Mouse (Mus musculus) c-Kit-positive CD71-positive TER-119-negative erythroid progenitor cells, embryonic 14.5 days (primary cell): ENCODE data around the gene Spata33.
"Not testable (repeated sequence)": the region's sequence is repeated elsewhere in the genome, so short reads cannot be mapped to it uniquely, and the experiment has no call there.

Experiments used
- DNase-seq: peaks from one replicate; pipeline ENCODE4 v3.0.0-alpha.2; 2013; ENCODE audit warnings: low read depth

The Spata33 gene

DNA sequence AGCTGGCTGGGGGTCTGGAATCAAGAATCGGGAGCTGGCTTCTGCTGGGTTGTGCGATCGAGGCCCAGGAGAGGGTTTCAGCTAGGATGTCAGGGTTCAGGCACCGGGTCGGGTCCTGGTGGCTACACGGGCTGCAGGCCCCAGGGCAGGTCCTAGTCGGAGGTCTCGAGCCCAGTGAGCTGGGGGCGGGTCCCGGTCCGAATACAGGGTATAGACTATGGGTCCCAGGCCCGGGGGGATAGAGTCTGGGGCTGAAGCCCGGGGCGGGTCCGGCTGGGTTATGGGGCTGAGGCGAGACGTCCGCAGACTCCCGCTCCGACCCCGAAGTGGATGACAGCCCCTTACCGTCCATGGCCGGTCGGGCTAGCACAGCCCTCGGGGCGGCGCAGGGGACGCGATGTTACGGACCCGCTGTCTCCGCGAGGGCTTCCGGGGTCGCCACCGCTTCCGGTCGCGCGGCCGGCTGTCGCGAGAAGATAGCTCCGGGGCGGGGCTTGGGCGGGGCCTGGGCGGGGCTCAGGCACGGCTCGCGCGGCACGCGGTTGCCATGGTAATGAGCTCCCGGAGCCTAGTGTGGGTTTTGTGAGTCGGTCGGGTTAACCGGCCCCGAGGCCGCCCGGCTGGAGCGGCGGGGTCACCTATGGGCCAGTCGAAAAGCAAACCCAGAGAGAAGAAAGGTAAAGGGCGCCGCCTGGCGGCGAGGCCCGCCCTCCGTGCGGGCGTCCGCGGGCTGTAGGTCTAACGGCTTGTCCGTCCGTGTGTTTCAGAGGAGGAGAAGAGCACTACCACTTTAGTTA is at the start of gene Spata33, which contains the start of gene Chmp1a:
TSS of gene Spata33 (plus strand) at position 512 of the 797 bp plus-strand sequence.
TSS of gene Chmp1a (minus strand) at position 443 of the 797 bp plus-strand sequence.
- peak; percentile 78 for DNase-seq

DNA sequence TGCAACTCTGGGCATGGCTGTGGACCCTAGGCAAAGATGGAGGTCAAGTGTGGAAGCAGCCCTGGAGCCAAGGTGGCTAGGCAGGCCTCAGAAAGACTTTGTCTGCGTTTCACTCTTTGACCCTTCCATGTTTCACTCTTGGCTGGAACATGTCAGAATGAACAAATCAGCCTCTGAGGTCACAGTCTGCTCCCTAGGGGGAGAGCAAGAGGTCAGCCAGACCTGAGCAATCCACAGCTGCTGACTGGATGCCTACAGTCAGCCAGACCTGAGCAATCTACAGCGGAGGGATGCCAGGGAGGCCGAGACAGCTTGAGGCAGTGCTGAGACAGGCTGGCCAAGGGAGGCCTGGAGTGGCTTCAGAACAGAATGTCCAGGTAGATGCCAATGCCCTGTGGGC is 31.2 kb upstream of the Spata33 start:
- no peak for DNase-seq

DNA sequence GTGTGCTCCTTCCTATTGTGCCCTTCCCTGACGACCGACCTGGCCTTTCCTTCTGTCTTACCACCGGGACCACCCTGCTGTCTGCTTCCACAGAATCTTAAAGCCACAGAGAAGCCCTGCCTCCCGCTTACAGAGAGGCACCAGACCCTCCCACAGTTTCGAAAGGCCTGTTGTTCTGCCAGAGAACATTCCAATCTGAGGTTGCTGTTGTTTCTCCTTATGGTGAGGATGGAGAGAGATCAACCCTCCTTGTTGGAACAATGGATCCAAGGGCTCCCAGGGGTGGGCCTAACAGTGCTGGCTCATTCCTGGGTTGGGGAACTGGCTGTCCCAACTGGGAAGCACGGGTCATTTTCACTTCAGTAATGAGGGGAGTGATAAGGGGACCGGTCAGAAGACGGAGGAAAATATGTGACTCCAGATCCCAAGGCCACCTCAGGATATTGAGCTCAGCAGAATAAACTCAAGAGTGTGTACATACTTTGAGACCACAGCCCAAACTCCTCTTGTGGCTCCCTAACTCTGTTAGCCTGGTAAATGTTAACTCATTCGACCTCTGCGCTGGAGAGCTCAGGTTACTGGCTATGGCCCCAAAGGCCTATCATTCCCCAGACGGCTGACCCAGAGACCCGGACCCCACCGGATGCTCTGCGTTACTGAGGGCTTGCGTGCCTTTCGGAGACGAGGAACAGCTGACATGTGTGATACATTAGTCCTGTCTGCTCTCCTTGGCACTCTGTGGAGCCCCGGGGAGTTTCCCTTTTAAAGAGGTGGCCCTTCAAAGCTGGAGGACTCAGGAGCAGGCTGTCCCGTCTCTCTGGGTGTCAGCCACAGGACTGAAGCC is 26.8 kb upstream of the Spata33 start, which contains the start of gene Dpep1:
TSS of gene Dpep1 (plus strand) at position 677 of the 844 bp plus-strand sequence.
- no peak for DNase-seq

DNA sequence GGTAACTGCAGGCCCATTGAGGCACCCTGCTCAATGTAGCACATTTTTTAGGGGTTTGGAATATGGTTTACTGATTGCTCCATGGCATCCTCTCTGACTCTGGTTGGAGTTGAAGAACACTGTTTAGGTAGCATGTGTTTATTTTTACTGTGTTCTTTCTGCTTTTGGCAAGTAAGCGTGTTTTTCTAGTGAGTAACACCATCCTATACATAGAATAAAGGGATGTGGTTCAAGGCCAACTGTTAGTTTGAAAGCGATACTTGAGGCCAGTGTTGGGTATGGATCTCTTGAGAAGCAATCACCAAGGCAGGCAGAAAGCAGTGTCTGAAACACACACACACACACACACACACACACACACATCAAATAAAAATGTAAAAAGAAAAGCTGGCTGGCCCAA is 24.6 kb upstream of the Spata33 start:
- no peak for DNase-seq

DNA sequence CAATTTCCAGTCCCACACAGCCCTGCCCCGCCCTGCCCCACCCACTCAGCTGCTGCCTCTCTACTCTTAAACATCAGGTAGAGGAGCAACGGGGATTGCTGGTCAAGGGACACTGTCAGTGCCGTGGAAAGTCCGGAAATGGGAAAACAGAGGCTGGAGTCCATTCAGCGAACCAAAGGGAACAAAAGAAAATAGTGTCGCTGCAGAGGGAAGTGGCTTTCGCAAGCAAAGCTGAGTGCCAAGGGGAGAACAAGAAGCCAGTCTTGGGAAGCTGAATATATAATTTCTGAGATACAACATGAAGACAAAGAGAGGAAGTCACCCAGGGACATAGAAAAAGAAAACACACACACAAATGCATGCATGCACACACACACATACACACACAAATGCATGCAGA is 23.8 kb upstream of the Spata33 start:
- no peak for DNase-seq

DNA sequence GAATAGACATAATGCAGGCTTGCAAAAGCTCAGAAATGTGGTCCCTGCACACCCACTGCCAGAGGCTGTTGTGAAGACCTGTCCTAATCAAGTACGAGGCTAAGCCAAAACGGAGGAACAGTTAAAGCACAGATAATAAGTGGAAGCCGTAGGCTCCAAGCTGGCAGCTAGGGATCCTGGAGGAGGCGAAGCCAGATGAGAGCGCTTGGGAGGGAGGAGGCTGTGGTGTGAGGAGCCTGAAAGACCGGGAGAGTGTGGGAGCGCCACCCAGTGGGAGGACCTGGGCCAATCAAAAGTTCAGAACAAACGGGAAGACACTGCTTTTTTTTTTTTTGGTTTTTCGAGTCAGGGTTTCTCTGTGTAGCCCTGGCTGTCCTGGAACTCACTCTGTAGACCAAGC is 22.0 kb upstream of the Spata33 start:
- DNase-seq: peak; percentile 73

DNA sequence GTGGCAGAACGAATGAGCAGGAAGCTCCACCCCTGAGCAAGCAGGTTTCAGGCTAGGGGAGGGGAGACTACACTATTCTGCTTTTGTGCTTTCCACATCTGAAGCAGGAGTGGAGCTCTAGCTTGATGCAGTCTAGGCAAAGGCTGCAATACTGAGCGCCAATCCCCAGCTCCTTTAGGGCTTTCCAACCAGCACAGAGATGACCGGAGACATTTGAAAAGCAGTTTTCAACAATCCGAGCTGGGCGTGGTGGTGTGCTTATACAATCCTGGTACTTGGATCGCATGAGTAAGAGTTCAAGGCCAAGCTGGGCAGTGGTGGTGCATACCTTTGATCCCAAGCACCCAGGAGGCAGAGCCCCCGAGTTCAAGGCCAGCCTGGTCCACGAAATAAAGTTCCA is 20.7 kb upstream of the Spata33 start:
- DNase-seq: no peak

DNA sequence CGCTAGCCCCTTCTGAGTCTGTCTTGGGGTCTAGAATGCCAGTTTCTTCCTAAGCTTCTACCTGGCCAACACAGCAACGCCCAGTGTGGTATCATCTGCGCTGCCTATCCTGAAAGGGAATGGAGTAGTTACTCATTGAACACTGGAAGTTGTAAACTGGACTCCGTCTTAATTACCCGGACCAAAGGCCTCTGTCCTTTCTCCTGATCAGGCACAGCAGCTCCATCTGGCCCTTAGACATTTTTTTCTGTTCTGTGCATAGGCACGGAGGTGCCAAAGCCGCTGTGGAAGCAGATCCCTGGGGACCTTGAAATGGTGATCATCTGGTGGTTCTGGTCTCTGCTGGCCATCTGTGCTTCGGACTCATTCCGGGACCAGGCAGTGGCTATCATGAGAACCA is 18.9 kb upstream of the Spata33 start:
- DNase-seq: no peak

DNA sequence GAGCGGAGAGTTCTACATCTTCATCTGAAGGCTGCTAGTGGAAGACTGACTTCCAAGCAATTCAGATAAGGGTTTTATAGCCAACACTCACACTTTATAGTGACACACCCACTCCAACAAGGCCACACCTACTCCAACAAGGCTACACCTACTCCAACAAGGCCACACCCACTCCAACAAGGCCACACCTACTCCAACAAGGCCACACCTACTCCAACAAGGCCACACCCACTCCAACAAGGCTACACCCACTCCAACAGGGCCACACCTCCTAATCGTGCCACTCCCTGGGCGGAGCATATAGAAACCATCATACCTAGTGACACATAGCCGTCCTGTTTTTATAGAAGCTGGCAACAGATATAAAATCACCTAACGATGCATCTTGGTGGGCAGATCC is 15.6 kb upstream of the Spata33 start:
- peak; percentile 61 for DNase-seq

DNA sequence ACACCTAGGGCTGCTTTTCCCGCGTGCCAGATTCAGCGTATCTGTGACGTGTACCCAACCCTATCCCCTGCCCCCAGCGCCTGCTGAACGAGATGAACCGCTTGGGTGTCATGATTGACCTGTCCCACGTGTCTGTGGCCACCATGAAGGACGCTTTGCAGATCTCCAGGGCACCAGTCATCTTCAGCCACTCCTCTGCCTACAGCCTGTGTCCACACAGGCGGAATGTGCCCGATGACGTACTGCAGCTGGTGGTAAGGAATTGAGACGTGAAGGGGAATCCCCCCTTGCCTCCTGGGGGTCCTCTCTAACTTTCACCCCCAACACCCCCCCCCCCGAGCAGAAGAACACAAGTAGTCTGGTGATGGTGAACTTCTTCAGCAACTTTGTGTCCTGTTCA is 12.8 kb upstream of the Spata33 start:
- no peak for DNase-seq

DNA sequence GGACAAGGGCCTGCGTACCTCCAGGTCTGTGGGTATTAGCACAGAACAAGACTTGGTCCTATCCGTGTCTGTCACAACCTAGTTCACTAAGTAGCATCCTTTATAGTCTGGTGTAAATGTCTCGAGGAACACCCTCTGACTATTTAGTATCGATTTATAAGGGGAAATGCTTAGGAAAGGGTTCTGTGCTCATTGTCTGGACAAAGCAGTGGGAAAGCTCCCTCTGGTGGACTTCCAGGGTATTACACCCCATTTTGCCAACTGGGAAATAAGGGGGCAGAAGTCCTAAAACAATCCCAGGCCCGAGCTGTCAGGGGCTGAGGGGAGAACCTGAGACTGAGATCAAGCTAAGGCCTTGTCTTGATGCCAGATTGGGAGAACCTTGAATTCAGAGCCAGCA is 10.3 kb upstream of the Spata33 start:
- DNase-seq: peak; percentile 67

DNA sequence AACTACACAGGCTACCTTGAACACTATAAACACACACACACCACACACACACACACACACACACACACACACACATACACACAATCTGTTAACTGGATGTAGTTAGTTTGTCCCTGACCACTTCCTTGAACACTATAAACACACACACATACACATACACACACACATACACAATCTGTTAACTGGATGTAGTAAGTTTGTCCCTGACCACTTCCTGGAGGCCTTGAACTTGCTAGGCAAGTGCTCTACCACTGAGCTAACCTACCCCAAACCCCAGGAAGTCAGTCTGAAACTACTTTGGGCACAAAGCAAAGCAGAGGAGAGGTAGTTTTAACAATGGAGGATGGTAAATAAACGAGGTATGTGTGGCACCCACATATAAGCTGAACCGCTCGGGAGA is 9.1 kb upstream of the Spata33 start:
- DNase-seq: no peak

DNA sequence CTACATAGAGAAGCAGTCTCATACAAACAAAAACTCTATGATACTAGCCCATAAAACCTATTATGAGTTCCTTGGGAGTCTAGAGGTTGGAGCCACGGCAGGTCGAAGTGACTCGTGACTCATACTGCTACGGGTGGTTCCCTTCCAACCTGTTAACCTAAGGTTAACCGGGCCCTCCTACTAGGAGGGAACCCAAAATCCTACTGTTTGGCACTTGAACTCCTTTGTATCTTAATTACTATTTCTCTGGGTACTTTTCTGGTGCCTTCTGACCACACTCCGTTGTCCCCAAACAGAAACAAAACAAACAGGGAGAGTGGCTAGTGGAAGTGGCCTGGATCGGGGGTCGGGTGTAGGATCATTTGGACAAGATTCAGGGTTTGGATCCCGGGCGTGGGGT is 756 bp upstream of the Spata33 start:
- DNase-seq: no peak

DNA sequence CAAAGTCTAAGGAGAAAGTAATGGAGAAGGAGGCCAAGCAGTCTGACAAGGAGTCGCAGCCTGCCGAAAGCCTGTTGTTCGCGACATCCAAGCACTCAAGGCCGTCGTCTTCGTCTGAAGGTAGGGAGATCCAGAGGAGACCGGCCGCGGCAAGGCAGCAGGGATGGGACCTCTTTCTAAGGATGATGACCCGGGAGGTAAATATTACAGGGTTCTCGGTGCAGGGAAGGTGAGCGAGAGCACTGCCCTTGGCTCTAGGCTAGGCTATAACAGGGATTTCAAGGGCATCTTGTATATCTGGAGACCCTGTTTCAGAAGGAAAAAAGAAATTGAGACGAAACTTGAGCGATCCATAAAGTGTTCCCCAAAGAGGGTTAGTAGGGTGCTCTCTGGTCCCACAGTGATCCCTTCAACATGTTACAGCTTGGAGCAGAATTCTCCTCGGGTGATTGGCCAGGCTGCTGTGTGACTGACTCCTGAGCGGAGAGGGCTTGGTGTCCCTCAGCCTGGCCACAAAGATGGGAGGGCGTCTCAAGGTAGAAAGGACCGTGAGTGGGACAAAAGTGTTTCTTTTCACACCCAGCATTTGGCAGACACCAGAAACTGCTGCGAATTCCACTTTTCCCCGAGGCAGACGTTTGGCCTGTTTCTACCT is 613 bp downstream of the Spata33 start:
- no peak for DNase-seq

DNA sequence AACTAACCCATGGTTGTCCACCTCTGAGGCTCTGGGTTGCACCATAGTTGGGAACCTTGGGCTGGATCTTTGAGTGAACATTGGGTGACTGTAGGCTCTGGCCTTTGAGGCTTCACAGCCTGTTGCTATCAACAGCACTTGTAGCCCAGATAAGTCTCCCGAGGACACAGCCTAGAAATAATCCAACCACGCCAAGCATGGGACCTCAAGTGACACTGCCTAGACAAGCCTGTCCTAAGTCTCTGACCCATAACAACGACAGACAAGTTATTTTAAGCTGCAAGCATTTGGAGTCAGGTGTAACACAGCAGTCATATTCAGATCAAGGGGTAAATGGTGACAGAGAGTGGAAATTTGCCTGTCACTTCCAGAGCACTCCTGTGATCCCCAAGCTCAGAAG is 2.8 kb downstream of the Spata33 start:
- DNase-seq: no peak

DNA sequence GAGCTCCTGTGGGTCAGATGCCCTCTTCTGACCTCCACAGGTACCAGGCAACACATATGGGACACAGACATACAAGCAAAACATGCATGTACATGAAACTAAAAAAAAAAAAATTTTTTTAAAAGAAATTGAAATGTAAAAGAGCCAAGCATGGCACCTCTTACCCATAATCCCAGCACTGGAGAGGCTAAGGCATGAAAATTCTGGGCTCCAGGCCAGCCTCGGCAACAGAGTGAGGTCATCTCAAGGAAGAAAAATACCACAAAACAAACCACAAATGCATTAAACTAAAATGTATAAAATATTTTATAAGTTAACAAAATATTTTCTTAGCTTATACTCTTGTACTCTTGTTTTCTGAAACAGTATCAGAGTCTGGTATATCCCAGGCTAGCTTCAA is 8.3 kb downstream of the Spata33 start:
- no peak for DNase-seq

DNA sequence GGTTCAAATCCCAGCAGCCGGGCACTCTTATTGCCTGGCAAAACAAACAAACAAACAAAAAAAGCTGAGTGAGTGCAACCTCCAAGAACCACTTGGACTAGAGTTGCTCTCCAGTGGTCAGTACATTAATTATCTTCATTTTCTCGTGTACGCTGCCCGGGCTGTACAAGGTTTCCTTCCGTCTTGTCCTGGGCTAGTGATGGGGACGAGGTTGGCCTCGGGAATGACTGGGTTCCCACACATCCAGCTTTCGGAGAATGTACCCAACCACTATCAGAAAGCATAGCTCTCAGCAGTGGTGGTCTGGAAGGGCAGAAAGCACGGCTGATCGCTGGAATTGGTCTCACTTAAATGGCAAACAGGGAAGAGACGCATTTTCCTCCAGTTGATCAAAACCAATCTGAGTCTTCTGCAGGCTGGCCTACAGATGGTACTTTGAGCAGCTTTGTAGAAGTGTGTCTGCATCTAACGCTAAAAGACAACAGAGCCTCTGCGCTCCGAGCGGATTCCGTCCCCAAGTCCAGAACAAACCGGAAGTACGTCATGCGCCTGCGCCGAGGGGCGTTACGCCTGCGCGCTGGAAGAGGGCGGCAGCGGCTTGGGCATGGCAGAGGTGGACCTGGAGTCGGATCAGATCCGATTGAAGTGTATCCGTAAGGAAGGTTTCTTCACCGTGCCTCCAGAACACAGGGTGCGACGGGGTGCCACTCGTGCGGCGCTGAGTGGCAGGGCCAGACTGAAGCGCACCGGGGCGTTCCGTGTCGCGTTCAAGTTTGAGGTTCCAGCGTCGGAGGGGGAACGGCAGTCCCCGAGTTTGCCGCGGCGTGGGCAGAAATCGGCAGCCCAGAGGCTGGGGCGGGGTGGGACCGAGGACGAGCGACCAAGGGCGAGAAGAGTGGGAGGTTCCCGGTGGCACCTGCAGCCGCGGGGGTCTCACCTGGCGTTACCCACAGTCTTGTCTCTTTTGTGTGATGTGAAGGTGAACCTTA is 11.9 kb downstream of the Spata33 start, which contains the start of gene Cdk10:
TSS of gene Cdk10 (plus strand) at position 565 of the 989 bp plus-strand sequence.
- DNase-seq: peak; percentile 89

DNA sequence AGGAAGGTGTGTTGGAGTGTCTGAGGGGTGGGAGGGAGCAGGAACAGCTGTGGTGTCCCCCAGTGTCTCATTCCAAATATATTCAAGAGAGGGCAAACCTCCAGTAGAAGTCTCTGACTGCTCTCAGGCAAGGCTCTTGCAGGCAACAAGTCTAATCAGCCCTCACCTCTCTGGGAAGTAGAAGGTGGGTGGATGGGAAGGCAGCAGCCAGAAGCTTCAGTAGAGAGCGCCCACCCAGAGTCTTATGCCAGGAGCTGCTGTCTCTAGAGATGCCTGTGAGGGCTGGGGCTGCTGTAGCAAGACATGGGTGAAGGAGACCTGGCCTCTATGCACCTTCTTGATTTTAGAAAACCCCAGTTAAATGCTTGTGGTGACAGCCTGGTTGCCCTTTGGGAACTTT is 15.8 kb downstream of the Spata33 start:
- DNase-seq: no peak

DNA sequence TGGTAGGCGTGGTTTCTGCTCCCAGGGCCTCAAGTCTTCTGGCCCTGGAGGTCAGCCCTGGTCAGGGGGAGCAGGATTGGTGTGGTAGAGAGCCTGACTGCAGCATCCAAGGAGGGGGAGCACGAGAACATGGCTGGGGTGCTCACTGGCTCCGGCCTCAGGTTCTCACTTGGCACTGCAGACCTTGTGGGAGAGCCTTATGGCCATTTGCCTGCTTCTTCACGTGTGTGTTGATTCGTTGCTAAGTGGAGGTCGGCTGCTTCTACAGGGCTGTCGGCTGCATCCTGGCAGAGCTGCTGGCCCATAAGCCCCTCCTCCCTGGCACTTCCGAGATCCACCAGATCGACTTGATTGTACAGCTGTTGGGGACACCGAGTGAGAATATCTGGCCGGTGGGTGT is 17.7 kb downstream of the Spata33 start:
- not testable (repeated sequence) for DNase-seq

DNA sequence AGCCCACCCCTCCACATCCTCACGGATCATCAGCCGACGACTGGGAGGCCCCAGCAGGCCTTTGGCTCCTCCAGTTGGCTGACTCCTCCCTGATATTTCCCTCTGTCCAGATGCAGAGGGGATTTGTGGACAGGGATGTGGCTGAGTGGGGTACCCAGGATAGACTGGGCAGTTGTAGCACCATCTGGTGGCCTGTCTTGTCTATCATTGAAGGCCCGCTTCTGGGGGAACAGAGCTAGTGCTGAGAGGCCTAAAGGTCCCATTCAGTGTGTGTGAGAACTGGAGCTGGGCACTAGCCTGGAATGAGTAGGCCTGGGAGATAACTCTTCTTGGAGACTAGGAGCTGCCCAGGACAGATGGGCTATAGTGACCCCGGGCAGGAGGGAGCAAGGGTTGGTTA is 19.1 kb downstream of the Spata33 start:
- DNase-seq: no peak

DNA sequence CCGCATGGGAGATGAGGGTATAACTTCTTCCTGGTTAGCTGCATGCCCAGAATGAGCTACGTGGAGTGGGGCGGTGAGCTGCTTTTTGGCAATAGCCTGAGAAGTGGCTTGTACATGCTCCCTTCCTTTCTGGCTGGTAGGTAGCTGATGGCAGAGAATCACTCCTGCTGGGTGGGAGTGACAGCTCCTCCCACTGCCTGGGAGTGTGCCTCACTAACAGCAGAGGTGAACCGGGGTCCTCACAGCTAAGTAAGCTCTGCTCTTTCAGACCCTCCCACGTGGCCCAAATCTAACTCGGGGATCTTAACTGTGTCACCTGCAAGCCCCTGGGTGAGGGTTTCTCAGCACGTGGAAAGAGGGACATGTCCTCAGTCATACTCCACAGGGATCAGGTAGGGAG is 19.9 kb downstream of the Spata33 start:
- DNase-seq: no peak
